16 mouse cellular contexts compared by ENCODE assay signal in the genomic region with DNA sequence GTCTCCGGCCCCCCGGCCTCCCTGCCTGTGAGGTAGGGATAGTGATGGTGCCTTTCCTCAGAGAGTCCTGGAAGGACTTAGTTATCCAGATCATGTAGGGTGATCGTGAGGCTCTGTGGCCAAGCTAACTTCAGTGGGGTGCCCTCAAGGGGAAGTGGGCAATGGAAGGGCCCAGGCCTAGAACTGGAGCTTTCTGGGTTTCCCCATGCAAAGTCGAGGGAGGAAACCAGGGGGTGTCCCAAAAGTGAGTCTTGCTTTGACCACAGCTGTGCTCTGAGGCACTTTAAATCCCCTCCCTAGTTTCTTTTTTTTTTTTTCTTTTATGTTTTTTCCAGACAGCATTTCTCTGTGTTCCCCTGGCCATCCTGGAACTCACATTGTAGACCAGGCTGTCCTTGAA. TPM values are rescaled to one million over a fixed set of nuclear protein-coding genes. Genes with fewer than 3 reads are reported as not detected.
DNase-seq lines count a peak whose midpoint lies in the region.
"Had no signal": no experiment of that assay in that cellular context is flagged by ENCODE, and none has a peak within 500 bp of the region (broad histone marks: within the 10 kb centered on the region; RNA-seq: fewer than 3 reads in every experiment).

No protein-coding gene starts in this region.

- DNase-seq in spleen, adult 12 weeks (ENCODE audit: low spot score) = peak; percentile 10
- DNase-seq in spleen, postnatal 14 days (ENCODE audit: low spot score in 2 of 2) = no peak
- peak; percentile 52 to 59 for DNase-seq in B cell, adult 2 months
- peak; percentile 31 for DNase-seq in induced T-regulatory cell, adult 2 months (ENCODE audit: low read depth)
- DNase-seq in spleen, postnatal 36 days (ENCODE audit: low spot score in 2 of 2) = peak; percentile 73 to 74
- no peak for DNase-seq in adrenal gland, adult (ENCODE audit: inconsistent age in 2 of 2, low spot score in 1 of 2)
- DNase-seq in heart, adult 18-20 months = no peak
- DNase-seq in left cerebral cortex, adult 8-10 months (ENCODE audit: low spot score in 2 of 2) = no peak
- DNase-seq: adrenal gland, postnatal 10 days; heart, adult 11 months; kidney, adult 11 months; kidney, postnatal 4 days; layer of hippocampus, adult 9-11 months; liver; retina, postnatal 1 day; right cerebral cortex, postnatal 25 days had no signal

RNA-seq across cellular contexts. Expression of gene Rin3, which starts 47.3 kb away (rescaled TPM):
- 10 to 100 TPM; 28.3 to 29.5 TPM for total RNA-seq in heart, adult 18-20 months (2021)
- 1 to 10 TPM; 2.7 to 5.3 (median 4.9) TPM for total RNA-seq in left cerebral cortex, adult 8-10 months (2022)

Comparison
In these comparisons a context has a peak if more than half of its experiments do, and no peak if none do; other contexts are left out.
1. DNase-seq: peak in spleen, adult 12 weeks (single experiment), B cell, adult 2 months (2 of 2), induced T-regulatory cell, adult 2 months (single experiment) and spleen, postnatal 36 days (2 of 2); none in spleen, postnatal 14 days (0 of 2), adrenal gland, adult (0 of 2), heart, adult 18-20 months (0 of 2) and left cerebral cortex, adult 8-10 months (0 of 2).
2. RNA of gene Rin3, which starts 47.3 kb away (total RNA-seq): 28.3 to 29.5 TPM in heart, adult 18-20 months; 2.7 to 5.3 TPM in left cerebral cortex, adult 8-10 months; every median in the first group is over 4 times any median in the second.